Mouse (Mus musculus) spleen, adult 2 months (tissue): ENCODE data around the gene Prkce.
"Not testable (repeated sequence)": the region's sequence is repeated elsewhere in the genome, so short reads cannot be mapped to it uniquely, and the experiment has no call there.

ENCODE experiments used
- CTCF ChIP-seq: fragments of 200-500 bp; IDR thresholded peaks from 2 replicates; pipeline ENCODE4 v1.5.1; 2011; ENCODE audit warnings: mild to moderate bottlenecking, inconsistent platforms; ENCODE audit not compliant: insufficient read depth, insufficient read length, insufficient replicate concordance; ENCODE audit errors: extremely low read depth
- POLR2A ChIP-seq: fragments of 200-500 bp; IDR thresholded peaks from 2 replicates; pipeline ENCODE4 v1.6.1; 2011; ENCODE audit warnings: low read depth, low read length, inconsistent platforms

DNA sequence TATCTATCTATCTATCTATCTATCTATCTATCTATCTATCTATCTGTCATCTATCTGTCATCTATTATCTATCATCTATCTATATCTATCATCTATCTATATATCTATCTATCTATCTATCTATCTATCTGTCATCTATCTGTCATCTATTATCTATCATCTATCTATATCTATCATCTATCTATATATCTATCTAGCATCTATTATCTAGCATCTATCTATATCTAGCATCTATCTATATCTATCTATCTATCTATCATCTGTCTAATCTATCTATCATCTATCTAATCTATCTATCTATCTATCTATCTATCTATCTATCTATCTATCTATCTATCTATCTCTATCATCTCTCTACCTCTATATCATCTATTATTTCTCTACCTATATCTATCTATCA lies 309.8 kb downstream of the Prkce start:
- not testable (repeated sequence) for TF ChIP-seq CTCF, POLR2A
